Mouse (Mus musculus) brain, embryonic 14.5 days (tissue): Measurements from ENCODE around the gene Mtfr1l.

ENCODE experiments used
- CTCF ChIP-seq: fragments of 200-500 bp; IDR thresholded peaks from 2 replicates; pipeline ENCODE4 v1.5.1; 2012; ENCODE audit warnings: inconsistent platforms, mild to moderate bottlenecking, moderate library complexity, borderline replicate concordance; ENCODE audit not compliant: insufficient read depth, insufficient read length; ENCODE audit errors: extremely low read depth
- POLR2A ChIP-seq: fragments of 200-500 bp; IDR thresholded peaks from 2 replicates; pipeline ENCODE4 v1.6.1; 2012; ENCODE audit warnings: mild to moderate bottlenecking, inconsistent platforms, borderline replicate concordance; ENCODE audit not compliant: poor library complexity, insufficient read depth, insufficient read length, severe bottlenecking; ENCODE audit errors: extremely low read depth

DNA sequence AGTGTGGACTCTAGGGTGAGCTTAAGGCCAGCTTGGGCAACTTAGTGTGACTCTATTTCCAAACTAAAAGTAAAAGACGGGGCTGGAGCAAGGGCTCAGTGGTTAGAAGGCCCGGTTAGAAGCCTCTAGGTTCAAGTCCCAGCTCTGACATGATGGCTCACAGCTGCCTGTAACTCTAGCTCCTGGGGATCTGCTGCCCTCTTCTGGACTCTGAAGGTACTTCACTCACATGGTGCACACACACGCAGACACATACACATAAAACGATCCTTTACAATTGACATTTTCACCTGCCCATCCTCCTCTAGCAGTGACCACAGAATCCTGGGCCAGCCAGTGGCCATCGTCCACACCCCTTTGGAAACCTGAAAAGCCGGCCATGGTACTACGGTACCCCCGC lies 14.7 kb upstream of the Mtfr1l start:
- TF ChIP-seq CTCF = peak; percentile 21; the same call in 1 of the 2 replicates
- TF ChIP-seq POLR2A = no peak
